Mouse (Mus musculus): ENCODE measurements around the gene Vmn1r111.
"Not testable (repeated sequence)": the region's sequence is repeated elsewhere in the genome, so short reads cannot be mapped to it uniquely, and the experiment has no call there.

Vmn1r111 gene

GRCm38 (mm10) chr7:20703116-20703515, at the start of gene Vmn1r111:
Gene Vmn1r111 (minus strand): TSS chr7:20703216.
- DNase-seq: not testable (repeated sequence)

- not testable (repeated sequence) for DNase-seq
Measured at GRCm38 (mm10) chr7:20730524-20730923, 27.5 kb upstream of the Vmn1r111 start, which contains the start of gene Gm10668. Gene Gm10668 (minus strand): TSS chr7:20730624.

GRCm38 (mm10) chr7:20668618-20669017, 34.4 kb downstream of the Vmn1r111 start, which contains the start of gene Vmn1r107:
Gene Vmn1r107 (plus strand): TSS chr7:20668918.
- not testable (repeated sequence) for DNase-seq

Measured in kidney, postnatal 10 days (tissue).